Mouse (Mus musculus): ENCODE results near the gene Tead1.

The Tead1 gene

DNA sequence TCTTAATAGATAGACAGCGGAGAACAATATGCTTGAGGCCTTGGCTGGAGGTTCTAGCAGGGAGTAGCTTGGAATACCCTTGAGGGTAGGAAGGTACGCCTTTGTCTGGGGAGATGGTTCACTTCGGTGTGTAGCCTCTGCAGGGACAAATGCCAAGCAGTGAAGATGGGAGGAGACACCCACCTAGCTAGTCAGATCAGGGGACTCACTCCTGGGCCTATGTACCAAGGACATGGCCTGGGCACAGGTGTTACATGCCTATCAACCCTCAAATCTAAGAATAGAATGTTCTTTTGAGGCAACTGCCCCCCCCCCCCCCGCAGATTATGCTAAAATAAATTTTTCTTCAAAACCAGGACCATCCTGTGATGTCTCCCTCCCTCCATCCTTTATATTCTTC, 110.6 kb downstream of the Tead1 start:
- no peaks in the 10 kb centered on the region for H3K27me3 ChIP-seq (ENCODE audit: control insufficient read depth, insufficient read depth, low read length, poor library complexity, severe bottlenecking)

DNA sequence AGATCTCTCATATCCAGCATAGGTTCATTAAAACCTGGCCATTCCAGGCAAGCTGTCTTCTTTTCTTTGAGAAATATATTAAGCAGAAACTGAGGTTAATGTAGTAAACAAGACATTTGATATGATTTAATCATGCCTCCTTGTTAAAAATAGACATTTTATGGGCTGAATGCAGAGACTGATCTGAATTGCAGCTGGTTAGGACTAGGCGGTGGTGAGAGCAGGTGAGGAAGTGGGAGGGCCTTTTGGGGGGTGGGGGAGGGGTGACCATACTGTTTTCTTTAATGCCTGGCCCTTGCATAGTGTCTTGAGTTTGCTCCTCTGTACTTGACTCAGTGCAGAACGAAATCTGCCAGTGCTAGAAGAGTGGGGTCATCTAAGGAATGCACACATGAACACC, 111.2 kb downstream of the Tead1 start:
- Histone ChIP-seq H3K36me3 (ENCODE audit: control insufficient read depth, insufficient read depth, low read length, poor library complexity, severe bottlenecking) (no peaks in the 10 kb centered on the region), H3K27me3 (ENCODE audit: control insufficient read depth, insufficient read depth, low read length, poor library complexity, severe bottlenecking) (no peaks in the 10 kb centered on the region)
- DNase-seq (ENCODE audit: low read depth, low spot score), result no peak

More for the DNA sequence above, 110.6 kb downstream of the Tead1 start:
- no peaks in the 10 kb centered on the region for H3K36me3 ChIP-seq (ENCODE audit: control insufficient read depth, insufficient read depth, low read length, poor library complexity, severe bottlenecking)
- DNase-seq (ENCODE audit: low read depth, low spot score), result no peak

DNA sequence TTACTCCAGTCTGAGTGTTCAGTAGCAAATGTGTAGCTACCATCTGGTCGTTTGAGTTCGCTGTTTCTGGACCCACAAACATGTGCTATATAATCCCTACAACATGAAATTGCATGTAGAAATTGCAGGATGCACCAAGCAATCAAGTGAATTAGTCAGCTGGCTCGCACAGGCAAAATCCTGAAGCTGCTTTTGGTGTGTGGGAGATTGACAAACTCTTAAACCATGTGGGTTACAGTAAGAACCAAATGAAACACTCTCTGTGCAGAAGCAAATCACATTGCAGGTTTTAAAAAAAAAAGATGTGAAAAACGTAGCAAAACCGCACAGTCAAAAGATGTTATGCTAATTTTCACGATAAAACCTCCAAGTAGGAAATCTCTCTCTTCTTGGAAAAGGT, 113.6 kb downstream of the Tead1 start:
- Histone ChIP-seq H3K36me3 (ENCODE audit: control insufficient read depth, insufficient read depth, low read length, poor library complexity, severe bottlenecking) (no peaks in the 10 kb centered on the region), H3K27me3 (ENCODE audit: control insufficient read depth, insufficient read depth, low read length, poor library complexity, severe bottlenecking) (no peaks in the 10 kb centered on the region)
- DNase-seq (ENCODE audit: low read depth, low spot score), result no peak

DNA sequence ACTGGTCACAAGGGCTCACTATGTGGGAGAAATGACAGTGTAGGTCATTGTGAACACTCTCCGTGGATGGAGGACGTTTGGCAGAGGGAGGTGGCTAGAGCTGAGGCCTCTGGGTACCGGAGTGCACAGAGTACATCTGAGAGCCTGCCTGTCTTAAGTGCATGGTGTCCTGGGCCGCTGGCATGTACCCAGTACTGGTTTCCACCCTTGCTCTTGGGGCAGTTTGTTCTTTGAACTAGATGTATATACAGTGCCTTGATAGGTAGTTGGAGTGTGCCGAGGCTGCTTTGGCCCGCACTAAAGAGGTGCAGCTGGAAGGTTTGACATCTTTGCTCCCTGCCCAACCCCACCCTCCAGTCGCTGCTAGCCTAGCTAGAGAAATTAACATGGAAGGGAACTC, 114.8 kb downstream of the Tead1 start:
- Histone ChIP-seq H3K36me3 (ENCODE audit: control insufficient read depth, insufficient read depth, low read length, poor library complexity, severe bottlenecking) (no peaks in the 10 kb centered on the region), H3K27me3 (ENCODE audit: control insufficient read depth, insufficient read depth, low read length, poor library complexity, severe bottlenecking) (no peaks in the 10 kb centered on the region; the same call in 1 of the 2 replicates)
- no peak for DNase-seq (ENCODE audit: low read depth, low spot score)

DNA sequence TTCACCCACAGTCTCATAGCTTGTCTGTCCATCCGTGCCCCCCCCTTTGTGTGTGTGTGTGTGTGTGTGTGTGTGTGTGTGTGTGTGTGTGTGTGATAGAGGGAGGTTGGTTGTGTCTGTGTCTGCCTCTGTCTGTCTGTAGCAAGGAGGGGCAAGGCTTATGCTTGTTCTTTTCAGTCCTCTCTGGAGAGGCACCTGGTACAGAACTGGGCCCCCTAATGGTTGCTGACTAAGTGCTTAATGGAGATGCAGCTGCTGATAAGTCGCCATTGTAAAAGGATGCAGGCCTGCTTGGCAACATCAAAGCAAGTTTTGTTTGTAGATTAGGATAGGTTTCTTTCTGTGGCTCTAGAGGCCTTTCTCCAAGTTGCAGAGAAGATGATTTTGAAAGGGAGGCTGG, 115.4 kb downstream of the Tead1 start:
- no peaks in the 10 kb centered on the region for H3K36me3 ChIP-seq (ENCODE audit: control insufficient read depth, insufficient read depth, low read length, poor library complexity, severe bottlenecking)

DNA sequence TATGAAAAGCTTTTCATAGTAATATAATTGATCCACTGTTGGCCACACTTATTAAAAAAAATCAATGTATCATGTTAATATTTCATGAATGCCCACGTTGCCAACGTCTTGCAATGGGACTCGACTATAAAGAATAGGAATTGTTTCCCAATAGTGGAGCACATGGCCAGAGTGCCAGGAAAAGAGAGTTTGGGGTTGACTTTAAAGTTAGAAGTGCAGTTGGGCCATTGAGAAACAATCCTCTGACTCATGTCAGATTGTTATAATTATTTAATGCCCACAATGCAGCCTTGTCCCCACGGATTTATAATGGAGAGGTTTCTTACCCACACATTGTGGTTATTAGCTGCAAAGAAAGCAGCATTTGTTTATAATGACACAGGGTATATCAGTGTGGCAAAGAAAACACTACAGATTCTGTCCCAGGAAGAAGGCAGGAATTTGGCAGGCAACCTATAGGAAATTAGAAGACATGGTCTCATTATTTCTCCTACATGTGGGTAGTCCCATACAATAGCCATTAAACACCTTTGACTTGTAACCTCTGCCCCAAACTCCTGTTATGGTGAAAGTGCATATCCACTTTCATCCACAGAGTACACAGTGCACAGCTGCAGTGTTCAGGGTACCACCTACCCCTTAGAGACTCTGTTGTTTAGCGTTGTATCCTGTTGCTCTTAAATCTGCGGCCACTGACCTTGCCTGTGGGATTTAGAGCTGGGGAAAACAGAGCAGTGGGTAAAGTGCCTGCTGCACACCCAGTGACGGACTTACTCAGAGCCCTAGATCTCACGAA, 118.6 kb downstream of the Tead1 start:
- no peak for DNase-seq (ENCODE audit: low read depth, low spot score)
- Histone ChIP-seq H3K36me3 (ENCODE audit: control insufficient read depth, insufficient read depth, low read length, poor library complexity, severe bottlenecking) (no peaks in the 10 kb centered on the region), H3K27me3 (ENCODE audit: control insufficient read depth, insufficient read depth, low read length, poor library complexity, severe bottlenecking) (no peaks in the 10 kb centered on the region; the same call in 1 of the 2 replicates)

More for the DNA sequence above, 115.4 kb downstream of the Tead1 start:
- no peak for DNase-seq (ENCODE audit: low read depth, low spot score)
- H3K27me3 ChIP-seq (ENCODE audit: control insufficient read depth, insufficient read depth, low read length, poor library complexity, severe bottlenecking), result no peaks in the 10 kb centered on the region; the same call in 1 of the 2 replicates

DNA sequence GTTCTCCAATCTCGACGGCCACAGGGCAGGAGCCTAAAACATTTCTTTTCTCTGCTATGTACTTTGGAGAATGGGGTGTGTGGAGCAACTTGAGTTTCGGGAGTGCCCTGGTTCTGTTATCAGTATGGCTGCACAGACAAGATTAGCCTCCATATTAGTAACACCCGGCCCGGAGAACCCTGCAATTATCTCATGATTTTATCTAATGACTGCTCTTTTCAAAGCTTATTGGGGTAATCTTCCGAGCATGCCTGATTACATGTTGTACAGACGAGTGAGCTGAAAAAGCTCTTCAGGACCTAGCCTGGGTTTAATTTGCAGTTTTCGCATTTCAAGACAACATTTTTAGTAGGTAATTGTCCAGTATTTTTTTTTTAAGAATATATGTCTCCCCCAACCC, 122.6 kb downstream of the Tead1 start:
- Histone ChIP-seq H3K36me3 (ENCODE audit: control insufficient read depth, insufficient read depth, low read length, poor library complexity, severe bottlenecking) (no peaks in the 10 kb centered on the region), H3K27me3 (ENCODE audit: control insufficient read depth, insufficient read depth, low read length, poor library complexity, severe bottlenecking) (no peaks in the 10 kb centered on the region; the same call in 1 of the 2 replicates)
- DNase-seq (ENCODE audit: low read depth, low spot score), result no peak

DNA sequence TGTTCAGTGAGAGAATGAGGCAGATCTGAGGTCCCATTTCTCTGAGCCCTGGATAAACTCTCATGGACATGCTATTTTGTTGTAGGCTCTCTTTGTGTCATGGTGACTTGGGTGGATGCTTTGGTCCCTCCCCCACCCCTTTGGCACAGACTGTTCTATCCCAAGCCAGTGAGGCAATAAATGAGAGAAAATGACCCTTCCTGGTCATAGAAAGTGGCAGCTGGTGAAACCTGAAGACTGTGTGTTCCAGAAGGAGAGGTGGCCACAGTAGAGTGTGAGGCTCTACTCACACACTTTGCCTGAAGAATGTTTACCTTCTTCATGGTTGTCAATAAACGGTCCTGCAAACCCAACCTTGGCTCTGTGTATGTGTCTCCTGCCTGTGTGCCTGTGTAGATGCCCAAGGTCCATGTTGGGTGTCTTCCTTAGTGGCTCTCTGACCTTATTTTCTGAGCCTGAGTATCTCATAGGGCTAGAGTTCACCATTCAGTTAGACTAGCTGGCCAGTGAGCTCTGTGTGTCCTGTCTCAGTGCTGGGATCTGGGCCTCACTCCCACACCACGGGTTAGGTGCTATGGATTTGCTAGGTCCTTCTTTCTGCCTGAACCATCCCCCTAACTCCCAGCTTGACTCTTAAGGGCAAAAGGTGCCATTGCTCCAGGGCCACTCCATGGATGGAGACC, 127.7 kb downstream of the Tead1 start:
- DNase-seq (ENCODE audit: low read depth, low spot score), result no peak
- H3K36me3 ChIP-seq (ENCODE audit: control insufficient read depth, insufficient read depth, low read length, poor library complexity, severe bottlenecking), result no peaks in the 10 kb centered on the region
- no peaks in the 10 kb centered on the region for H3K27me3 ChIP-seq (ENCODE audit: control insufficient read depth, insufficient read depth, low read length, poor library complexity, severe bottlenecking)

DNA sequence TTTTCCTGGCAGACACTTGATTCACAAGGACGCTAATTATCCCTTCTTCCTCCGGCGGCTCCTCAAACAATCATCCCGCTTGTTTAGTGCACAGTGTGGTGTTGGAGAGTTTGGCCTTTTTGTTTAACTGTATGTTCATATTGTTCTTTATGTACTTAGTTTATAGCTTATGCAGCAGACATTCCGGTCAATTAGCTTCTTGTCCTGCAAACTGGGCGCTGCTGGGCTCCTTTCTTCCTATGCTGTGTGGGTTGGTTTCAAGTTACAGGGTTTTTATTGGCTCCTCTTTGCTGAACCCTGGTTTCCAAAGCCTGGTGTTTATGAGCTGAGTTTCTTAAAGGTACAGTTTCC, 128.3 kb downstream of the Tead1 start:
- H3K36me3 ChIP-seq (ENCODE audit: control insufficient read depth, insufficient read depth, low read length, poor library complexity, severe bottlenecking), result no peaks in the 10 kb centered on the region
- no peaks in the 10 kb centered on the region for H3K27me3 ChIP-seq (ENCODE audit: control insufficient read depth, insufficient read depth, low read length, poor library complexity, severe bottlenecking)
- DNase-seq (ENCODE audit: low read depth, low spot score), result no peak

DNA sequence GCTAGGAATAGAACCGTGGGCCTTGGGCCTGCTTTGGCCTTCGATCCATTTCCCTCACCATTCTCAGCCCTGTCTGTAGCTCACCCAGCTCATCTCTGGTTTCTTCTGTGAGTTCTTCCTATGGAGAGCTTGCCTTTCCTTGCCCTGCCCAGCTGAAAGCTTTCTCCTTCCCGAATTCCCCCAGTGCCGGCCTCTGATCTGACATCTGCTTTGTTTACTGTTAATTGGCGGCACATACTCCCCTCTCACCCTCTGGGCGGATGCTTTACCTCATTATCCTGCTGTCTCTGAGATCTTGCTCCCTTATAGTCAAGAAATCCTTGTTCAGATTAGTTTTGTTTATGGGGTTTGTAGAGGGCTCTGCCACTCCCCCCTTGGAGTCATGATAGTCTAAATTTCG, 131.6 kb downstream of the Tead1 start:
- Histone ChIP-seq H3K36me3 (ENCODE audit: control insufficient read depth, insufficient read depth, low read length, poor library complexity, severe bottlenecking) (no peaks in the 10 kb centered on the region), H3K27me3 (ENCODE audit: control insufficient read depth, insufficient read depth, low read length, poor library complexity, severe bottlenecking) (no peaks in the 10 kb centered on the region)
- DNase-seq (ENCODE audit: low read depth, low spot score), result no peak

DNA sequence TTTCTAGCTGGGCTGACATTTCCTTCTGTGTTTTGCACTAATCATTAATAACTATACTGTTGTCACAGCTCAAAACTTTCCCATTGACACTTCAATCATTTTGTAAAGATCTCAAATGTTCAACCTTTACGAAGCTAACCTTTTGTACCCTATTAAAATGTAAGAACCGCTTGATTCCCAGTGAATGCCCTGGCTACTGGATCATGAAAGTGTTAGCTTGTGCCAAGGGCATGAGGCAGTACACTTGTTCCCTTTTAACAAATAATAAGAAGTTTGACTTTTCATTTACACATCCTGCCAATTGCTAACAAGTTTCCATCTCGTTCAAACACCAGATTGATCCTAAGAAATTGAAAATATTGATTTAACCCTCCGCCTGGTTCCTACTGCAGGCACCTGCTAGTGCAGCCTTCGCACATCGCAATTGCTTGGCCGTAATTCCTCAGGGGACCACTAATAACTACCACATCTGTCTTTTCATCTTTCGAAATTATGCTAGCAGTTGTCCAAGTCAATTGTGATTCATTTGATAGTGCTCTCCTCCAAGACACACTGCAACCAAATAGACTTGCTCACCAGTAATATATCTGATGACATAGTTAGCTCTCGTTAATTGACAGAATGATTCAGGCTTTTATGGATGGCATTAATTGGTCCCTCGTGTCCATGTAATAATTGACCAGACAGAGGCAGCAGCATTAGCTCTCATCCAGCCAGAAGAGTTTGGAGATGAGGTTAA, 133.1 kb downstream of the Tead1 start:
- Histone ChIP-seq H3K36me3 (ENCODE audit: control insufficient read depth, insufficient read depth, low read length, poor library complexity, severe bottlenecking) (no peaks in the 10 kb centered on the region), H3K27me3 (ENCODE audit: control insufficient read depth, insufficient read depth, low read length, poor library complexity, severe bottlenecking) (no peaks in the 10 kb centered on the region)
- no peak for DNase-seq (ENCODE audit: low read depth, low spot score)

DNA sequence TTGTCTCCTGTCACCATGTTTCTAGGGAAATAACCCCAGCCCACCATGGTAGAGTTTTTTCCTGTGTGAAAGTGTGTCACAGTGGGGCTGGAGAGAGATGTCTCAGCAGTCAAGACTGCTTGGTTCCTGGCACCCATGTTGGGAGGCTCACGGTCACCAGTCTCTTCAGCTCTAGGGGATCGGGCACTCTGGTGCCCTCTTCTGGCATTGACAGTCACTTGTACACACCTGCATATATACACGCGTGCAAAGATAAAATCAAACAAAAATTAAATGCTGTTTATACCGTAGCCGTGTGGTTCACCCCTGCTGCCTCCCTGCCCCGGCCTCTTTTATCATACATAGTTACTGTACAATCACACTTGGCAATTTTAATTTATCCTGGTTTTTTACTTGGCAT, 134.0 kb downstream of the Tead1 start:
- no peaks in the 10 kb centered on the region for H3K36me3 ChIP-seq (ENCODE audit: control insufficient read depth, insufficient read depth, low read length, poor library complexity, severe bottlenecking)
- no peaks in the 10 kb centered on the region for H3K27me3 ChIP-seq (ENCODE audit: control insufficient read depth, insufficient read depth, low read length, poor library complexity, severe bottlenecking)
- DNase-seq (ENCODE audit: low read depth, low spot score), result no peak

DNA sequence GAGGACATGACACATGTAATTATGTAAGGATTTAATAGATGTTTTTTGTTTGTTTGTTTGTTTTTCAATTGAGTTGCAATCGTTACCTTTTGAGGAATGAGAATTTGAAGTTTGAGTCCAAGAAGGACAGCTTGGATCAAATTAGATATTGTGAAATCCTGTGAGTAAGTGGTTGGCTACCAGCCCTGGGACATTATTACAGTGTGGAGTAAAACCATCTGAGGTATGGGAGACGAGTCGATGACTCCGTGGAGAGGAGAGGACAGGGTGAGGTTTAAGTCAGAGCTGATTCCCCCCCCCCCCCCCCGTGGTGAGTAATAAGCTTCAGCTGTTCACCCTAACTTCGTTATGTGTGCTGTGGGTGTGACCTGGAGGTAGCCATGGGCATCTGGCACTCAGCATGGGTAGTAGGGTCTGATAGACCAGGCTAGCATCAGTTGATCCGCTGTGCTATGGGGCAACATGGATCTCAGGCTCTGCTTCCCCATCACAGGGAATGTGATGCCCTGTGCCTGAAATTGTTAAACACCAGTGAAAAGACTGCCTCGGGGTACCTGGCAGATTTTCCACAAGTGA, 134.7 kb downstream of the Tead1 start:
- Histone ChIP-seq H3K27me3 (ENCODE audit: control insufficient read depth, insufficient read depth, low read length, poor library complexity, severe bottlenecking) (no peaks in the 10 kb centered on the region), H3K36me3 (ENCODE audit: control insufficient read depth, insufficient read depth, low read length, poor library complexity, severe bottlenecking) (no peaks in the 10 kb centered on the region)
- no peak for DNase-seq (ENCODE audit: low read depth, low spot score)

DNA sequence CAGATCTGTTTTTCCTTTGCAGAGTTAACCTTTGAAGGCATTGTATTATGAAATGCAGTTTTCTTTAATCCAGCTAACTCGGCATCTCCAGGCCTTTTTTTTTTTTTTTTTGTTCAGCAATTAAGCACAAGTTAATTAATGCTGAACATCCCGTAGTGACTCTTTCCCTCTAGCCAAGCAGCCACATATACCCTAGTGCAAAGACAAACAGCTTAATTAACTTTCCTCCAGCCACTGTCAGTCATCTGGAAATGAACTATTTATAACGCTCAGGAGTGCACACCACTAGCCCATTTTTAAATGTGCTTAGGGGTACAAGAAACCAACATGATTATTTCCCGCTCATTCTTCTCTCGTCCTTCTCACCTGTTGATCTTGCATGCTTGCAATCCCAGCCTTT, 136.9 kb downstream of the Tead1 start:
- no peak for DNase-seq (ENCODE audit: low read depth, low spot score)
- Histone ChIP-seq H3K36me3 (ENCODE audit: control insufficient read depth, insufficient read depth, low read length, poor library complexity, severe bottlenecking) (no peaks in the 10 kb centered on the region), H3K27me3 (ENCODE audit: control insufficient read depth, insufficient read depth, low read length, poor library complexity, severe bottlenecking) (no peaks in the 10 kb centered on the region)

DNA sequence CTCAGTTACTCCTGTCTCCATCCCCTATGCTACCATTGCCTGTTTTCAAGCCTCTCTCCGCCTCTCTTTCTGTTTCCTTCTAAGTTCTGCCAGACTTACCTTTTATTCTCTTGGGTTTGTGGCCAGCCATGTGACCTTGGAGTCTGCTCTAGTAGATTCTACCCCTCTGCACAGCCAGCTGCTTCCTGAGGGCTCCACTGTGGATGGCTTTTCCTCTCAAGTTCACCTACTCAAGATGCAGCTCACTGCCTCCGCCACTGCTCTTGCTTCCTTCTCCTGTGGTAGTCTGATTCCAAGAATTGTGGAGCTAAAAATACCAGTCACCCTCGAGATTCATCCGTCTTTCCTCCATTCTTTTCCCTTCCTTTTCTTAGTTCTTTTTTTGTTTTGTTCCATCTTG, 140.7 kb downstream of the Tead1 start:
- no peak for DNase-seq (ENCODE audit: low read depth, low spot score)
- H3K27me3 ChIP-seq (ENCODE audit: control insufficient read depth, insufficient read depth, low read length, poor library complexity, severe bottlenecking), result no peaks in the 10 kb centered on the region
- no peaks in the 10 kb centered on the region for H3K36me3 ChIP-seq (ENCODE audit: control insufficient read depth, insufficient read depth, low read length, poor library complexity, severe bottlenecking)
